Mouse (Mus musculus) CD4-positive, CD25-positive, alpha-beta regulatory T cell, adult 2 months (primary cell): ENCODE data around the gene Olfr589.
"Not testable (repeated sequence)": the region's sequence is repeated elsewhere in the genome, so short reads cannot be mapped to it uniquely, and the experiment has no call there.

Source experiments
- DNase-seq: peaks from one replicate; pipeline ENCODE4 v3.0.0-alpha.2; 2012; ENCODE audit warnings: low read depth, low spot score

Olfr589 gene

GRCm38 (mm10) chr7:103156256-103156655 is at the start of gene Olfr589:
Gene Olfr589, minus strand, starts transcription at chr7:103156356.
- DNase-seq: no peak

GRCm38 (mm10) chr7:103184503-103184902 is 28.3 kb upstream of the Olfr589 start, which contains the start of gene Olfr592:
Gene Olfr592, plus strand, starts transcription at chr7:103184803.
- DNase-seq: not testable (repeated sequence)

GRCm38 (mm10) chr7:103178240-103178639 is 22.1 kb upstream of the Olfr589 start, which contains the start of gene Olfr591:
Gene Olfr591, minus strand, starts transcription at chr7:103178340.
- DNase-seq: no peak

GRCm38 (mm10) chr7:103169697-103170096 is 13.5 kb upstream of the Olfr589 start:
- DNase-seq: no peak

DNA sequence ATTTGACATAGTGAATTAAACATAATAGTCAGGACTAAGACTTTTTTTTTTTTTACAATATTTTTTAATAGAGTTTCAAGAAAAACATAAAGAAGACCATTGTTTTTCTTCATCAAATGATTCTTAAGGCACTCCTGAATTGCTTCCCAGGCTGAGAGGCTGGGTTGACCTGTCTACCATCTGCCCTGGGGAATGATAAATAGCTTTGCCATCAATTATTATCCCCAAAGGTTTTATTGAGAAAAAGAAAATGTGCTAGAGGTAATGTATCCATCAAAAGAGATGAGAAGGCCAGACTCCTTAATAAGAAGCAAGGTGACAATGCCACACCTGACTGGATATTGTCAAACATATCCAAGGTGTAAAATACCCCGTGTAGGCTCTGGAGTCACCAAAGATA is 15.6 kb downstream of the Olfr589 start, which contains the start of gene Olfr588-ps1:
TSS of gene Olfr588-ps1 (plus strand) at position 301 of the 400 bp plus-strand sequence.
- no peak for DNase-seq

- DNase-seq: no peak
Observed at GRCm38 (mm10) chr7:103125538-103125937, 30.6 kb downstream of the Olfr589 start, which contains the start of gene Olfr586. Gene Olfr586, minus strand, starts transcription at chr7:103125638.

GRCm38 (mm10) chr7:103119406-103119805 is 36.8 kb downstream of the Olfr589 start:
- no peak for DNase-seq
